Mouse (Mus musculus) liver, postnatal 0 days (tissue): ENCODE results near the gene Adra1b.

ENCODE experiments used
- CTCF ChIP-seq: sonication (generic); IDR thresholded peaks from 2 replicates; pipeline ENCODE4 v1.5.1; 2016; ENCODE audit warnings: antibody characterized with exemption, low read depth
- EP300 ChIP-seq: IDR thresholded peaks from 2 replicates; pipeline ENCODE4 v1.6.1; 2016; ENCODE audit warnings: antibody characterized with exemption, low read depth, mild to moderate bottlenecking

- no peak for TF ChIP-seq EP300
- no peak for TF ChIP-seq CTCF
These were observed 11.3 kb upstream of the Adra1b start for GRCm38 (mm10) chr11:43912136-43912888.
